Mouse (Mus musculus): Measurements from ENCODE around the gene 4933400A11Rik. TPM values are rescaled to one million over a fixed set of nuclear protein-coding genes. Genes with fewer than 3 reads are reported as not detected.

The 4933400A11Rik gene
- polyA plus RNA-seq, 1 experiment from 2014 or later = not detected

- no peak for TF ChIP-seq EP300 (IDR thresholded peaks at IDR 0.05; ENCODE audit: low read depth)
- no peaks in the 10 kb centered on the region for H3K9me3 ChIP-seq (ENCODE audit: low read length)
- no peak overlapping the region for H3K9ac ChIP-seq (replicated peaks)
- DNase-seq (no peak), ATAC-seq (peak; percentile 60; the same call in 1 of the 2 replicates)
- H3K4me2 ChIP-seq (ENCODE audit: low read depth, low read length) = no peak overlapping the region
- no peak overlapping the region for H3K4me3 ChIP-seq (ENCODE audit: low read depth, low read length)
- WGBS (ENCODE audit: insufficient replicate concordance) = 59% methylated on average over 3 of the region's 3 CpGs
- H3K36me3 ChIP-seq (replicated peaks; ENCODE audit: insufficient read depth, low read length) = no peaks in the 10 kb centered on the region
- no peaks in the 10 kb centered on the region for H3K4me1 ChIP-seq (ENCODE audit: insufficient read depth)
- no peaks in the 10 kb centered on the region for H3K27me3 ChIP-seq (ENCODE audit: insufficient read depth, low read length)
- no peak overlapping the region for H3K27ac ChIP-seq (ENCODE audit: low read depth)
Observed at GRCm38 (mm10) chrX:169807744-169808143, 28.3 kb upstream of the 4933400A11Rik start.

- Histone ChIP-seq H3K4me2 (ENCODE audit: low read depth, low read length) (no peak overlapping the region), H3K9me3 (ENCODE audit: low read length) (no peaks in the 10 kb centered on the region), H3K4me3 (ENCODE audit: low read depth, low read length) (no peak overlapping the region), H3K36me3 (replicated peaks; ENCODE audit: insufficient read depth, low read length) (no peaks in the 10 kb centered on the region), H3K9ac (replicated peaks) (no peak overlapping the region), H3K4me1 (ENCODE audit: insufficient read depth) (no peaks in the 10 kb centered on the region), H3K27ac (ENCODE audit: low read depth) (no peak overlapping the region), H3K27me3 (ENCODE audit: insufficient read depth, low read length) (no peaks in the 10 kb centered on the region)
- WGBS (ENCODE audit: insufficient replicate concordance) = 58% methylated on average over 5 of the region's 5 CpGs
- no peak for DNase-seq
- ATAC-seq = no peak
- TF ChIP-seq EP300 (IDR thresholded peaks at IDR 0.05; ENCODE audit: low read depth) (no peak), CTCF (IDR thresholded peaks at IDR 0.05; ENCODE audit: low read depth) (no peak)
Observed at GRCm38 (mm10) chrX:169805791-169806190, 26.4 kb upstream of the 4933400A11Rik start.

DNA sequence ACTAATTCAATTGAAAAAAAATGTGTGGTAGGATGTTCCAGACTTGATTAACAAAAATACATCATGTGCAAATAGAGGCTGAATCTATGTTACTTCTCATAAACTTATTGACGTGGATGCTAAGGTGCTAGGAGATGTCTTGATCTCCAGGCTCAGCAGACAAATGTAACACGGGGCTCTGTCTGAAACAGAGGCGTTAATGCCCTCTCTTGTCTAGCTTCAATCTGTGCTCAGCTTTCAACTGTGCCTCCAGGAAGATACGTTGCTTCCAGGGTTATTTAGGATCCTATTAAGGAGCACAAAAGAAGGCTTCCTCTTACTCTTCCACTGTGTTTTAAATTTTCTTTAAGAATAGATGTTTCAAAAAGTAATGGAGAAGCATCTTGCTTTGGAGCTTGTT, 20.8 kb upstream of the 4933400A11Rik start:
- Histone ChIP-seq H3K4me1 (ENCODE audit: insufficient read depth) (no peaks in the 10 kb centered on the region), H3K4me2 (ENCODE audit: low read depth, low read length) (no peak overlapping the region), H3K9ac (replicated peaks) (no peak overlapping the region), H3K36me3 (replicated peaks; ENCODE audit: insufficient read depth, low read length) (no peaks in the 10 kb centered on the region), H3K9me3 (ENCODE audit: low read length) (no peaks in the 10 kb centered on the region), H3K27ac (ENCODE audit: low read depth) (no peak overlapping the region), H3K4me3 (ENCODE audit: low read depth, low read length) (no peak overlapping the region), H3K27me3 (ENCODE audit: insufficient read depth, low read length) (no peaks in the 10 kb centered on the region)
- no peak for TF ChIP-seq CTCF (IDR thresholded peaks at IDR 0.05; ENCODE audit: low read depth)
- TF ChIP-seq EP300 (IDR thresholded peaks at IDR 0.05; ENCODE audit: low read depth) = no peak
- DNase-seq = no peak
- ATAC-seq = no peak
- WGBS (ENCODE audit: insufficient replicate concordance) = 44% methylated on average over 4 of the region's 4 CpGs

- no peak overlapping the region for H3K9ac ChIP-seq (replicated peaks)
- 0 out of 2 replicates have a peak overlapping the region, but pooled peaks have one; percentile 10 for H3K4me3 ChIP-seq (ENCODE audit: low read depth, low read length)
- no peaks in the 10 kb centered on the region for H3K36me3 ChIP-seq (replicated peaks; ENCODE audit: insufficient read depth, low read length)
- 4% methylated on average over 11 of the region's 11 CpGs for WGBS (ENCODE audit: insufficient replicate concordance)
- no peak for ATAC-seq
- no peak for TF ChIP-seq EP300 (IDR thresholded peaks at IDR 0.05; ENCODE audit: low read depth)
- peak; percentile 49 for TF ChIP-seq CTCF (IDR thresholded peaks at IDR 0.05; ENCODE audit: low read depth)
- H3K4me1 ChIP-seq (ENCODE audit: insufficient read depth) = no peaks in the 10 kb centered on the region
- H3K27me3 ChIP-seq (ENCODE audit: insufficient read depth, low read length) = no peaks in the 10 kb centered on the region
- H3K27ac ChIP-seq (ENCODE audit: low read depth) = no peak overlapping the region
- peak overlapping the region; percentile 38; the same call in 1 of the 2 replicates for H3K4me2 ChIP-seq (ENCODE audit: low read depth, low read length)
- DNase-seq = peak; percentile 12
- H3K9me3 ChIP-seq (ENCODE audit: low read length) = no peaks in the 10 kb centered on the region
Observed at GRCm38 (mm10) chrX:169798987-169799680, 19.7 kb upstream of the 4933400A11Rik start.

GRCm38 (mm10) chrX:169797148-169797547, 17.7 kb upstream of the 4933400A11Rik start:
- Histone ChIP-seq H3K4me1 (ENCODE audit: insufficient read depth) (no peaks in the 10 kb centered on the region), H3K4me3 (ENCODE audit: low read depth, low read length) (no peak overlapping the region), H3K4me2 (ENCODE audit: low read depth, low read length) (no peak overlapping the region), H3K36me3 (replicated peaks; ENCODE audit: insufficient read depth, low read length) (no peaks in the 10 kb centered on the region), H3K27me3 (ENCODE audit: insufficient read depth, low read length) (no peaks in the 10 kb centered on the region), H3K9ac (replicated peaks) (no peak overlapping the region), H3K9me3 (ENCODE audit: low read length) (no peaks in the 10 kb centered on the region), H3K27ac (ENCODE audit: low read depth) (no peak overlapping the region)
- WGBS (ENCODE audit: insufficient replicate concordance) = 47% methylated on average over 3 of the region's 3 CpGs
- TF ChIP-seq EP300 (IDR thresholded peaks at IDR 0.05; ENCODE audit: low read depth) (no peak), CTCF (IDR thresholded peaks at IDR 0.05; ENCODE audit: low read depth) (no peak)
- DNase-seq = no peak
- no peak for ATAC-seq

- no peak for TF ChIP-seq EP300 (IDR thresholded peaks at IDR 0.05; ENCODE audit: low read depth)
- no peak overlapping the region for H3K4me3 ChIP-seq (ENCODE audit: low read depth, low read length)
- WGBS (ENCODE audit: insufficient replicate concordance) = 35% methylated on average over 7 of the region's 7 CpGs
- no peak for DNase-seq
- no peaks in the 10 kb centered on the region for H3K36me3 ChIP-seq (replicated peaks; ENCODE audit: insufficient read depth, low read length)
- no peak overlapping the region for H3K4me2 ChIP-seq (ENCODE audit: low read depth, low read length)
- H3K9ac ChIP-seq (replicated peaks) = no peak overlapping the region
- H3K9me3 ChIP-seq (ENCODE audit: low read length) = no peaks in the 10 kb centered on the region
- H3K27ac ChIP-seq (ENCODE audit: low read depth) = no peak overlapping the region
- H3K27me3 ChIP-seq (ENCODE audit: insufficient read depth, low read length) = no peaks in the 10 kb centered on the region
- ATAC-seq = peak; percentile 33; the same call in 1 of the 2 replicates
- no peaks in the 10 kb centered on the region for H3K4me1 ChIP-seq (ENCODE audit: insufficient read depth)
Observed at GRCm38 (mm10) chrX:169794831-169795311, 15.4 kb upstream of the 4933400A11Rik start.

All from liver, postnatal 0 days (tissue).